Mouse (Mus musculus): ENCODE measurements at regions not wholly inside any gene's neighbourhood (a gene's known extent, or its start where the extent isn't known, plus 50 kb on each side); places are given as distances from the start of the nearest gene placed in this dataset.

GRCm38 (mm10) chr2:117710173-117710813, 367.5 kb upstream of the Rasgrp1 start:
- no peak for ATAC-seq (ENCODE audit: low FRiP score, low TSS enrichment)
- Histone ChIP-seq H3K9ac (ENCODE audit: low read depth, low read length) (no peak overlapping the region), H3K27ac (ENCODE audit: low read depth, low read length) (no peak overlapping the region), H3K27me3 (ENCODE audit: control insufficient read depth, insufficient read depth, low read length) (no peaks in the 10 kb centered on the region), H3K4me1 (ENCODE audit: control insufficient read depth, insufficient read depth, low read length) (no peaks in the 10 kb centered on the region), H3K4me2 (replicated peaks; ENCODE audit: low read depth, low read length) (no peak overlapping the region), H3K9me3 (ENCODE audit: control insufficient read depth, low read length) (no peaks in the 10 kb centered on the region), H3K36me3 (ENCODE audit: control insufficient read depth, insufficient read depth, low read length) (no peaks in the 10 kb centered on the region), H3K4me3 (ENCODE audit: low read length) (no peak overlapping the region)
- 89% methylated on average over 7 of the region's 7 CpGs for WGBS

- H3K27me3 ChIP-seq (ENCODE audit: control insufficient read depth, insufficient read depth, low read length) = no peaks in the 10 kb centered on the region
- H3K27ac ChIP-seq (ENCODE audit: low read depth, low read length) = no peak overlapping the region
- H3K4me1 ChIP-seq (ENCODE audit: control insufficient read depth, insufficient read depth, low read length) = no peaks in the 10 kb centered on the region
- no peak for ATAC-seq (ENCODE audit: low FRiP score, low TSS enrichment)
- 89% methylated on average over 4 of the region's 4 CpGs for WGBS
- no peaks in the 10 kb centered on the region for H3K9me3 ChIP-seq (ENCODE audit: control insufficient read depth, low read length)
- no peak overlapping the region for H3K4me2 ChIP-seq (replicated peaks; ENCODE audit: low read depth, low read length)
- no peak overlapping the region for H3K4me3 ChIP-seq (ENCODE audit: low read length)
- no peak overlapping the region for H3K9ac ChIP-seq (ENCODE audit: low read depth, low read length)
- H3K36me3 ChIP-seq (ENCODE audit: control insufficient read depth, insufficient read depth, low read length) = no peaks in the 10 kb centered on the region
Observed at GRCm38 (mm10) chr2:117724066-117724465, 381.3 kb upstream of the Rasgrp1 start.

- ATAC-seq (ENCODE audit: low FRiP score, low TSS enrichment) = no peak
Observed at GRCm38 (mm10) chr2:117731253-117731652, 380.4 kb upstream of the Thbs1 start.

GRCm38 (mm10) chr2:117742413-117742812, 369.3 kb upstream of the Thbs1 start:
- Histone ChIP-seq H3K4me3 (ENCODE audit: low read length) (no peak overlapping the region), H3K27ac (ENCODE audit: low read depth, low read length) (no peak overlapping the region), H3K36me3 (ENCODE audit: control insufficient read depth, insufficient read depth, low read length) (no peaks in the 10 kb centered on the region), H3K9ac (ENCODE audit: low read depth, low read length) (no peak overlapping the region), H3K4me2 (replicated peaks; ENCODE audit: low read depth, low read length) (no peak overlapping the region), H3K9me3 (ENCODE audit: control insufficient read depth, low read length) (peaks cover 5% of the 10 kb centered on the region; the same call in 1 of the 2 replicates), H3K27me3 (ENCODE audit: control insufficient read depth, insufficient read depth, low read length) (no peaks in the 10 kb centered on the region), H3K4me1 (ENCODE audit: control insufficient read depth, insufficient read depth, low read length) (no peaks in the 10 kb centered on the region)
- ATAC-seq (ENCODE audit: low FRiP score, low TSS enrichment) = no peak

More at GRCm38 (mm10) chr2:117731253-117731652, 380.4 kb upstream of the Thbs1 start:
- 75% methylated on average over 2 of the region's 2 CpGs for WGBS
- Histone ChIP-seq H3K9ac (ENCODE audit: low read depth, low read length) (no peak overlapping the region), H3K36me3 (ENCODE audit: control insufficient read depth, insufficient read depth, low read length) (no peaks in the 10 kb centered on the region), H3K27ac (ENCODE audit: low read depth, low read length) (no peak overlapping the region), H3K4me3 (ENCODE audit: low read length) (no peak overlapping the region), H3K27me3 (ENCODE audit: control insufficient read depth, insufficient read depth, low read length) (no peaks in the 10 kb centered on the region), H3K4me1 (ENCODE audit: control insufficient read depth, insufficient read depth, low read length) (no peaks in the 10 kb centered on the region), H3K9me3 (ENCODE audit: control insufficient read depth, low read length) (no peaks in the 10 kb centered on the region), H3K4me2 (replicated peaks; ENCODE audit: low read depth, low read length) (no peak overlapping the region)

GRCm38 (mm10) chr2:117743901-117744300, 367.8 kb upstream of the Thbs1 start:
- H3K9ac ChIP-seq (ENCODE audit: low read depth, low read length) = no peak overlapping the region
- no peak overlapping the region for H3K4me3 ChIP-seq (ENCODE audit: low read length)
- 93% methylated on average over 1 of the region's 1 CpGs for WGBS
- H3K27ac ChIP-seq (ENCODE audit: low read depth, low read length) = no peak overlapping the region
- no peak overlapping the region for H3K4me2 ChIP-seq (replicated peaks; ENCODE audit: low read depth, low read length)
- no peaks in the 10 kb centered on the region for H3K27me3 ChIP-seq (ENCODE audit: control insufficient read depth, insufficient read depth, low read length)
- no peaks in the 10 kb centered on the region for H3K4me1 ChIP-seq (ENCODE audit: control insufficient read depth, insufficient read depth, low read length)
- no peak for ATAC-seq (ENCODE audit: low FRiP score, low TSS enrichment)
- peaks cover 5% of the 10 kb centered on the region; the same call in 1 of the 2 replicates for H3K9me3 ChIP-seq (ENCODE audit: control insufficient read depth, low read length)
- H3K36me3 ChIP-seq (ENCODE audit: control insufficient read depth, insufficient read depth, low read length) = no peaks in the 10 kb centered on the region

GRCm38 (mm10) chr2:117745767-117746166, 365.9 kb upstream of the Thbs1 start:
- H3K36me3 ChIP-seq (ENCODE audit: control insufficient read depth, insufficient read depth, low read length) = no peaks in the 10 kb centered on the region
- peaks cover 5% of the 10 kb centered on the region; the same call in 1 of the 2 replicates for H3K9me3 ChIP-seq (ENCODE audit: control insufficient read depth, low read length)
- 77% methylated on average over 2 of the region's 2 CpGs for WGBS
- no peak for ATAC-seq (ENCODE audit: low FRiP score, low TSS enrichment)
- H3K27me3 ChIP-seq (ENCODE audit: control insufficient read depth, insufficient read depth, low read length) = no peaks in the 10 kb centered on the region
- H3K9ac ChIP-seq (ENCODE audit: low read depth, low read length) = no peak overlapping the region
- H3K4me2 ChIP-seq (replicated peaks; ENCODE audit: low read depth, low read length) = no peak overlapping the region
- H3K4me1 ChIP-seq (ENCODE audit: control insufficient read depth, insufficient read depth, low read length) = no peaks in the 10 kb centered on the region
- H3K4me3 ChIP-seq (ENCODE audit: low read length) = no peak overlapping the region
- H3K27ac ChIP-seq (ENCODE audit: low read depth, low read length) = no peak overlapping the region

- Histone ChIP-seq H3K27me3 (ENCODE audit: control insufficient read depth, insufficient read depth, low read length) (no peaks in the 10 kb centered on the region), H3K9me3 (ENCODE audit: control insufficient read depth, low read length) (peaks cover 5% of the 10 kb centered on the region; the same call in 1 of the 2 replicates), H3K27ac (ENCODE audit: low read depth, low read length) (no peak overlapping the region), H3K9ac (ENCODE audit: low read depth, low read length) (no peak overlapping the region), H3K4me1 (ENCODE audit: control insufficient read depth, insufficient read depth, low read length) (no peaks in the 10 kb centered on the region), H3K36me3 (ENCODE audit: control insufficient read depth, insufficient read depth, low read length) (no peaks in the 10 kb centered on the region), H3K4me3 (ENCODE audit: low read length) (no peak overlapping the region), H3K4me2 (replicated peaks; ENCODE audit: low read depth, low read length) (no peak overlapping the region)
- no peak for ATAC-seq (ENCODE audit: low FRiP score, low TSS enrichment)
- WGBS = 88% methylated on average over 3 of the region's 3 CpGs
Observed at GRCm38 (mm10) chr2:117747136-117747535, 364.5 kb upstream of the Thbs1 start.

GRCm38 (mm10) chr2:117748892-117749291, 362.8 kb upstream of the Thbs1 start:
- Histone ChIP-seq H3K9ac (ENCODE audit: low read depth, low read length) (no peak overlapping the region), H3K27me3 (ENCODE audit: control insufficient read depth, insufficient read depth, low read length) (no peaks in the 10 kb centered on the region), H3K27ac (ENCODE audit: low read depth, low read length) (no peak overlapping the region), H3K4me3 (ENCODE audit: low read length) (no peak overlapping the region), H3K4me1 (ENCODE audit: control insufficient read depth, insufficient read depth, low read length) (no peaks in the 10 kb centered on the region), H3K36me3 (ENCODE audit: control insufficient read depth, insufficient read depth, low read length) (no peaks in the 10 kb centered on the region), H3K4me2 (replicated peaks; ENCODE audit: low read depth, low read length) (no peak overlapping the region), H3K9me3 (ENCODE audit: control insufficient read depth, low read length) (peaks cover 5% of the 10 kb centered on the region; the same call in 1 of the 2 replicates)
- WGBS = 89% methylated on average over 4 of the region's 4 CpGs
- ATAC-seq (ENCODE audit: low FRiP score, low TSS enrichment) = no peak

- no peak for ATAC-seq (ENCODE audit: low FRiP score, low TSS enrichment)
- H3K4me1 ChIP-seq (ENCODE audit: control insufficient read depth, insufficient read depth, low read length) = no peaks in the 10 kb centered on the region
- H3K27ac ChIP-seq (ENCODE audit: low read depth, low read length) = no peak overlapping the region
- H3K4me2 ChIP-seq (replicated peaks; ENCODE audit: low read depth, low read length) = no peak overlapping the region
- 67% methylated on average over 1 of the region's 1 CpGs for WGBS
- no peak overlapping the region for H3K9ac ChIP-seq (ENCODE audit: low read depth, low read length)
- no peaks in the 10 kb centered on the region for H3K27me3 ChIP-seq (ENCODE audit: control insufficient read depth, insufficient read depth, low read length)
- no peaks in the 10 kb centered on the region for H3K9me3 ChIP-seq (ENCODE audit: control insufficient read depth, low read length)
- no peaks in the 10 kb centered on the region for H3K36me3 ChIP-seq (ENCODE audit: control insufficient read depth, insufficient read depth, low read length)
- H3K4me3 ChIP-seq (ENCODE audit: low read length) = no peak overlapping the region
Observed at GRCm38 (mm10) chr2:117759491-117760013, 352.1 kb upstream of the Thbs1 start.
